Mouse (Mus musculus) embryonic fibroblast, embryonic 13.5 days (primary cell): Measurements from ENCODE around the gene Wdr82.

Source experiments
- CTCF ChIP-seq: IDR thresholded peaks from 2 replicates; pipeline ENCODE4 v1.5.1; 2011; ENCODE audit warnings: mild to moderate bottlenecking, control low read depth, low read length, moderate library complexity, borderline replicate concordance; ENCODE audit not compliant: insufficient read depth
- POLR2A ChIP-seq: IDR thresholded peaks from 2 replicates; pipeline ENCODE4 v1.6.1; 2011; ENCODE audit warnings: low read depth, mild to moderate bottlenecking, control low read depth, low read length, moderate library complexity

GRCm38 (mm10) chr9:106147851-106148431 lies 22.8 kb upstream of the Wdr82 start:
- TF ChIP-seq CTCF = no peak
- no peak for TF ChIP-seq POLR2A
